9 mouse cellular contexts compared by ENCODE assay signal in the genomic region with DNA sequence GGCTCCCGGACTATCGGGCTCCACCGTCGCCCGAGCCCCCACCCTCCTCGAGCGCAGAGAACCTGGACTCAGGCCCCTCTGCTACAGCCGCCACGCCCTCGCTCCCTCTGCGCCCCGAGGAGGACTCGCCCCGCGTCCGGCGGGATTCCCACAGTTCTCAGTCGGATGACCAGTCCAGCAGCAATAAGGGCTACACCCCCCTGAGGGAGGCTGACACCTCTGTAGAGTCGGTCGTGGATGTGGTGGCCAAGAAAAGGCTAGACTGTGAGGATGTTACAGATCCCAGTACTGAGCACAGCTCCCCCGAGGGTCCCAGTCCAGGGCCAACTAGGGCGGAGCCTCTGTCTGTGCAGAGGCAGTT. TPM values are rescaled to one million over a fixed set of nuclear protein-coding genes. Genes with fewer than 3 reads are reported as not detected.
DNase-seq lines count a peak whose midpoint lies in the region; ATAC-seq and TF ChIP-seq lines count a peak whose summit lies in the region.
"Had no signal": no experiment of that assay in that cellular context is flagged by ENCODE, and none has a peak within 500 bp of the region (broad histone marks: within the 10 kb centered on the region; RNA-seq: fewer than 3 reads in every experiment).

No protein-coding gene starts in this region.

- no peak for ATAC-seq in liver, embryonic 13.5 days (ENCODE audit: low read depth)

- TF ChIP-seq POLR2A in testis, adult 2 months (IDR thresholded peaks at IDR 0.05; ENCODE audit: control insufficient read depth, low read depth, low read length) = no peak

- peak overlapping the region; percentile 61 for H3K4me2 ChIP-seq in liver, embryonic 13.5 days

- peak overlapping the region; percentile 15; the same call in 1 of the 2 replicates for H3K4me3 ChIP-seq in testis, adult 2 months (ENCODE audit: control insufficient read depth, low read depth, low read length)
- H3K4me3 ChIP-seq in liver, embryonic 13.5 days (replicated peaks) = peak overlapping the region; percentile 39
- H3K4me3 ChIP-seq: megakaryocyte, embryonic 14.5 days had no signal

- DNase-seq in gastrocnemius, adult 18-20 months (ENCODE audit: low spot score) = peak; percentile 15
- no peak for DNase-seq in gastrocnemius, postnatal 10 days
- no peak for DNase-seq in testis, postnatal 14 days (ENCODE audit: low spot score)
- no peak for DNase-seq in liver, embryonic 13.5 days
- DNase-seq in adrenal gland, adult (ENCODE audit: inconsistent age in 2 of 2, low spot score in 1 of 2) = no peak
- no peak for DNase-seq in cerebellum, postnatal 4 days (ENCODE audit: low spot score in 2 of 2)
- no peak for DNase-seq in right cerebral cortex, postnatal 25 days

- H3K27ac ChIP-seq in testis, adult 2 months (ENCODE audit: control insufficient read depth, insufficient read depth, low read depth, low read length) = no peak overlapping the region
- no peak overlapping the region for H3K27ac ChIP-seq in liver, embryonic 13.5 days

- no peaks in the 10 kb centered on the region for H3K9me3 ChIP-seq in liver, embryonic 13.5 days (replicated peaks)

- H3K4me1 ChIP-seq in testis, adult 2 months (ENCODE audit: control insufficient read depth, insufficient read depth, low read length) = peaks cover 7% of the 10 kb centered on the region
- peaks cover 6% of the 10 kb centered on the region; the same call in 1 of the 2 replicates for H3K4me1 ChIP-seq in liver, embryonic 13.5 days (replicated peaks)

- H3K27me3 ChIP-seq in testis, adult 2 months (ENCODE audit: control insufficient read depth, insufficient read depth, low read length) = no peaks in the 10 kb centered on the region; the same call in 1 of the 2 replicates
- peaks cover 60% of the 10 kb centered on the region for H3K27me3 ChIP-seq in liver, embryonic 13.5 days

- TF ChIP-seq CTCF in testis, adult 2 months (IDR thresholded peaks at IDR 0.05; ENCODE audit: control insufficient read depth, insufficient read depth, insufficient replicate concordance, low read depth, low read length) = no peak

- WGBS in liver, embryonic 13.5 days (ENCODE audit: insufficient replicate concordance) = 5% methylated on average over 22 of the region's 22 CpGs

- H3K9ac ChIP-seq in liver, embryonic 13.5 days = no peak overlapping the region

- H3K36me3 ChIP-seq in testis, adult 2 months (ENCODE audit: control insufficient read depth, insufficient read depth, low read length) = no peaks in the 10 kb centered on the region
- no peaks in the 10 kb centered on the region for H3K36me3 ChIP-seq in liver, embryonic 13.5 days

RNA-seq across cellular contexts. Expression of a gene that starts 15.4 kb away (rescaled TPM):
- under 1 TPM; 0.07 to 0.59 TPM for total RNA-seq in gastrocnemius, adult 18-20 months (2021)
- 1 to 10 TPM in 1 of 2 experiments, under 1 TPM in 1; 0.42 to 1.2 TPM for total RNA-seq in gastrocnemius, postnatal 10 days (2021)
- 0.07 and 0.38 TPM in 2 replicates for polyA plus RNA-seq in testis, adult 2 months (2012; rRNA removed)
- polyA plus RNA-seq in liver, embryonic 13.5 days (2015; fragmentation: Nextera tagmentation; extraction: Ambion mirVana) = 0.08 TPM in 1 of 2 replicates, not detected in the other
